Mouse (Mus musculus) lung, postnatal 0 days (tissue): ENCODE data around the gene Lrrk1. TPM values are rescaled to one million over a fixed set of nuclear protein-coding genes. Genes with fewer than 3 reads are reported as not detected.
A peak's percentile ranks its signal among the peaks of the same experiment; 100 is the strongest.

Source experiments
- ATAC-seq: fragments of 200-750 bp; cut with Nextera tagmentation; 2 replicates; pipeline ENCODE4 v1.8.0; 2017; ENCODE audit warnings: moderate library complexity
- DNase-seq: peaks from one replicate; pipeline ENCODE4 v3.0.0-alpha.2; 2016; ENCODE audit warnings: low spot score
- H3K27ac ChIP-seq: fragments of 300-500 bp; sonication (generic); 2 replicates; pipeline ENCODE4 v1.5.1; 2014; ENCODE audit warnings: antibody characterized with exemption, mild to moderate bottlenecking, low read length, mixed read lengths
- H3K27me3 ChIP-seq: fragments of 300-500 bp; sonication (generic); replicated peaks from 2 replicates; pipeline ENCODE4 v1.6.1; 2014; ENCODE audit warnings: low read length, mixed read lengths; ENCODE audit not compliant: insufficient read depth
- H3K36me3 ChIP-seq: fragments of 300-500 bp; sonication (generic); 2 replicates; pipeline ENCODE4 v1.6.1; 2014; ENCODE audit warnings: low read length, mixed read lengths; ENCODE audit not compliant: insufficient read depth
- H3K4me1 ChIP-seq: fragments of 300-500 bp; sonication (generic); 2 replicates; pipeline ENCODE4 v1.6.1; 2014; ENCODE audit warnings: antibody characterized with exemption, low read depth, low read length, mixed read lengths; ENCODE audit not compliant: insufficient read depth
- H3K4me2 ChIP-seq: fragments of 300-500 bp; sonication (generic); replicated peaks from 2 replicates; pipeline ENCODE4 v1.6.1; 2014; ENCODE audit warnings: low read depth, mild to moderate bottlenecking, low read length, moderate library complexity, mixed read lengths
- H3K4me3 ChIP-seq: fragments of 300-500 bp; sonication (generic); 2 replicates; pipeline ENCODE4 v1.5.1; 2014; ENCODE audit warnings: low read depth, low read length
- H3K9ac ChIP-seq: fragments of 300-500 bp; sonication (generic); replicated peaks from 2 replicates; pipeline ENCODE4 v1.6.1; 2014; ENCODE audit warnings: low read depth, mild to moderate bottlenecking
- H3K9me3 ChIP-seq: fragments of 300-500 bp; sonication (generic); 2 replicates; pipeline ENCODE4 v1.6.1; 2016; ENCODE audit warnings: low read length, mixed read lengths
- CTCF ChIP-seq: IDR thresholded peaks from 2 replicates; pipeline ENCODE4 v1.5.1; 2016; ENCODE audit warnings: antibody characterized with exemption, mild to moderate bottlenecking
- EP300 ChIP-seq: IDR thresholded peaks from 2 replicates; pipeline ENCODE4 v1.6.1; 2016; ENCODE audit warnings: antibody characterized with exemption, mild to moderate bottlenecking, control low read depth
- WGBS: fragments of 180-500 bp; shearing (Covaris S2); extraction: QIAGEN DNeasy Blood & Tissue Kit; methylation state at CpG from one replicate; pipeline ENCODE4 v1.1.7; 2014; 5-methylcytosine and 5-hydroxymethylcytosine counted together
- polyA plus RNA-seq: library from polyadenylated mRNA; unstranded; fragments of >200 nt; fragmentation: Nextera tagmentation; extraction: Ambion mirVana; gene quantifications from 2 replicates; pipeline ENCODE4 v1.2.1, GENCODE M21; 2015

Lrrk1 gene
- 20.5 and 27.9 TPM in 2 replicates for polyA plus RNA-seq

GRCm38 (mm10) chr7:66387813-66388521, at the start of gene Lrrk1:
Lrrk1 (minus strand) TSS chr7:66388350.
- Histone ChIP-seq H3K9me3 (no peaks in the 10 kb centered on the region), H3K27me3 (no peaks in the 10 kb centered on the region), H3K4me3 (peak within 1 kb of the TSS; percentile 77), H3K36me3 (no peaks in the 10 kb centered on the region), H3K4me2 (peak within 1 kb of the TSS; percentile 95), H3K27ac (peak within 1 kb of the TSS; percentile 92), H3K4me1 (peaks cover 14% of the 10 kb centered on the region; the same call in 1 of the 2 replicates), H3K9ac (peak within 1 kb of the TSS; percentile 93)
- ATAC-seq (peak; percentile 79), DNase-seq (peak; percentile 79)
- under 1% methylated on average over 70 of the region's 70 CpGs for WGBS
- TF ChIP-seq EP300 (no peak), CTCF (peak; percentile 72)

- no peak overlapping the region for H3K4me3 ChIP-seq
- H3K4me2 ChIP-seq, result no peak overlapping the region
- H3K27me3 ChIP-seq, result no peaks in the 10 kb centered on the region
- H3K36me3 ChIP-seq, result no peaks in the 10 kb centered on the region
- no peak overlapping the region for H3K27ac ChIP-seq
- TF ChIP-seq CTCF (peak; percentile 94), EP300 (no peak)
- no peaks in the 10 kb centered on the region for H3K4me1 ChIP-seq
- H3K9ac ChIP-seq, result no peak overlapping the region
- ATAC-seq, result peak; percentile 76
- 32% methylated on average over 10 of the region's 10 CpGs for WGBS
- H3K9me3 ChIP-seq, result no peaks in the 10 kb centered on the region
- DNase-seq, result peak; percentile 70
Observed at GRCm38 (mm10) chr7:66434453-66434935, 46.3 kb upstream of the Lrrk1 start.

- TF ChIP-seq CTCF (no peak), EP300 (no peak)
- WGBS, result 3% methylated on average over 46 of the region's 56 CpGs
- Histone ChIP-seq H3K36me3 (no peaks in the 10 kb centered on the region), H3K27ac (no peak within 1 kb of the TSS), H3K4me1 (peaks cover 4% of the 10 kb centered on the region; the same call in 1 of the 2 replicates), H3K9me3 (no peaks in the 10 kb centered on the region), H3K4me3 (peak within 1 kb of the TSS; percentile 44), H3K27me3 (peaks cover 34% of the 10 kb centered on the region), H3K9ac (no peak within 1 kb of the TSS), H3K4me2 (peak within 1 kb of the TSS; percentile 82)
- ATAC-seq (peak; percentile 93), DNase-seq (peak; percentile 55)
Observed at GRCm38 (mm10) chr7:66427437-66428161, 39.4 kb upstream of the Lrrk1 start, which contains the start of gene Aldh1a3. Aldh1a3 (minus strand) TSS chr7:66427517.

- DNase-seq (no peak), ATAC-seq (peak; percentile 13; the same call in 1 of the 2 replicates)
- peak overlapping the region; percentile 82 for H3K4me2 ChIP-seq
- no peak overlapping the region for H3K27ac ChIP-seq
- peak overlapping the region; percentile 44 for H3K4me3 ChIP-seq
- no peaks in the 10 kb centered on the region for H3K9me3 ChIP-seq
- H3K9ac ChIP-seq, result no peak overlapping the region
- 2% methylated on average over 22 of the region's 23 CpGs for WGBS
- peaks cover 4% of the 10 kb centered on the region; the same call in 1 of the 2 replicates for H3K4me1 ChIP-seq
- TF ChIP-seq EP300 (no peak), CTCF (no peak)
- H3K36me3 ChIP-seq, result no peaks in the 10 kb centered on the region
- peaks cover 34% of the 10 kb centered on the region for H3K27me3 ChIP-seq
Observed at GRCm38 (mm10) chr7:66427053-66427436, 38.9 kb upstream of the Lrrk1 start.

GRCm38 (mm10) chr7:66421903-66422302, 33.8 kb upstream of the Lrrk1 start:
- WGBS, result 67% methylated on average over 8 of the region's 8 CpGs
- TF ChIP-seq CTCF, result no peak
- TF ChIP-seq EP300, result no peak
- Histone ChIP-seq H3K9me3 (no peaks in the 10 kb centered on the region), H3K36me3 (no peaks in the 10 kb centered on the region), H3K27me3 (peaks cover 17% of the 10 kb centered on the region), H3K4me2 (no peak overlapping the region), H3K9ac (no peak overlapping the region), H3K27ac (no peak overlapping the region), H3K4me1 (no peaks in the 10 kb centered on the region; the same call in 1 of the 2 replicates), H3K4me3 (no peak overlapping the region)
- DNase-seq (no peak), ATAC-seq (no peak)

- no peaks in the 10 kb centered on the region for H3K36me3 ChIP-seq
- TF ChIP-seq CTCF (no peak), EP300 (no peak)
- WGBS, result 40% methylated on average over 12 of the region's 12 CpGs
Observed at GRCm38 (mm10) chr7:66418981-66419380, 30.8 kb upstream of the Lrrk1 start.

More at GRCm38 (mm10) chr7:66418981-66419380, 30.8 kb upstream of the Lrrk1 start:
- Histone ChIP-seq H3K4me2 (no peak overlapping the region), H3K27ac (no peak overlapping the region), H3K27me3 (no peaks in the 10 kb centered on the region), H3K9me3 (no peaks in the 10 kb centered on the region), H3K9ac (no peak overlapping the region), H3K4me1 (no peaks in the 10 kb centered on the region), H3K4me3 (no peak overlapping the region)
- DNase-seq (no peak), ATAC-seq (no peak)
